Mouse (Mus musculus): ENCODE measurements at regions not wholly inside any gene's neighbourhood (a gene's known extent, or its start where the extent isn't known, plus 50 kb on each side); places are given as distances from the start of the nearest gene placed in this dataset.

DNA sequence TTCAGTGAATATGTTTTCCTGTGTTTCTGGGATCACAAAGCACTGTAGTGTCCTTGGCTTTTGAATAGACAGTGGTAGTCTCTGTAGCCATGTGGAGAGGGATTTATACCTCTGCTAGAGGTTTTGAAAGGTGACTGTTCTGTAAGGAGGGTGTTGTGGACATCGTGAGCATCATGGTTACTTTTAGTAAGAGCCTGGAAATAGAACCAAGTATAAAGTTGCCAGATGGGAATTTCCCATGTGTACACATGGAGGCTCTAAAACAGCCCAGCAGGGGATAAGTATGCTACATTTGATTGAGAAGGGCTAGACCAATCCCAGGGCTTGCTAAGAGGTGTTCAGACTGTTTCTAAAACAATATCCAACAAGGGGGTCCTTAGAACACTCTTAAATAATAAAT is 51.5 kb upstream of the Raph1 start:
- Histone ChIP-seq H3K4me3 (ENCODE audit: insufficient read depth, low read length) (no peak overlapping the region), H3K27ac (ENCODE audit: insufficient read depth, low read length) (peak overlapping the region; percentile 11; the same call in 1 of the 2 replicates), H3K4me1 (ENCODE audit: control insufficient read depth, insufficient read depth, low read length) (peaks cover 5% of the 10 kb centered on the region; the same call in 1 of the 2 replicates)
- no peak for TF ChIP-seq CTCF (IDR thresholded peaks at IDR 0.05; ENCODE audit: borderline replicate concordance, insufficient read depth, low read length)
- TF ChIP-seq POLR2A (IDR thresholded peaks at IDR 0.05; ENCODE audit: low read depth, low read length), result no peak

DNA sequence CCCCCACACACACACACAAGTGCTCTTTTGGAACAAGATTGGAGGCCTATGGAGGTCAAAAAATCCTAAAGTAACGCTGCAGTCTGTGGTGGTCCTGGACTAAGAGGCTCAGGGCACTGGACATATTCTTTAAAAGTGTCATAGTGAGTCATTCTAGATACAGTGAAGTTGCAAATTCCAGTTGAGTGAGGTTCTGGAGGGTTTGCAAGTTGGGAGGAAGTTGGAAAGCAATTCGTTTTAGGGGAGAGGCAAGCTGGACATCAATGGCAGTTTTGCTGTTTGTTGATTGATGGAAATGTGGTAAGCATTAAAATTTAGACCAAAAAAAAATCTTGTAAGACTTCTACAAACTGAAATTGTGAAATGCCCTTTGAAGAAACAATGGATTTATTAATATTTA is 50.0 kb upstream of the Raph1 start:
- H3K27ac ChIP-seq (ENCODE audit: insufficient read depth, low read length), result peak overlapping the region; percentile 38; the same call in 1 of the 2 replicates
- H3K4me3 ChIP-seq (ENCODE audit: insufficient read depth, low read length), result no peak overlapping the region
- TF ChIP-seq POLR2A (IDR thresholded peaks at IDR 0.05; ENCODE audit: low read depth, low read length) (no peak), CTCF (IDR thresholded peaks at IDR 0.05; ENCODE audit: borderline replicate concordance, insufficient read depth, low read length) (no peak)
- peaks cover 5% of the 10 kb centered on the region; the same call in 1 of the 2 replicates for H3K4me1 ChIP-seq (ENCODE audit: control insufficient read depth, insufficient read depth, low read length)

All from embryonic fibroblast, embryonic 13.5 days (primary cell).